Mouse (Mus musculus): ENCODE measurements around the gene Zfp473. TPM values are rescaled to one million over a fixed set of nuclear protein-coding genes. Genes with fewer than 3 reads are reported as not detected.

Gene Zfp473
- total and polyA plus RNA-seq, 2 experiments from 2014 or later: 0.68 to 0.84 TPM

DNA sequence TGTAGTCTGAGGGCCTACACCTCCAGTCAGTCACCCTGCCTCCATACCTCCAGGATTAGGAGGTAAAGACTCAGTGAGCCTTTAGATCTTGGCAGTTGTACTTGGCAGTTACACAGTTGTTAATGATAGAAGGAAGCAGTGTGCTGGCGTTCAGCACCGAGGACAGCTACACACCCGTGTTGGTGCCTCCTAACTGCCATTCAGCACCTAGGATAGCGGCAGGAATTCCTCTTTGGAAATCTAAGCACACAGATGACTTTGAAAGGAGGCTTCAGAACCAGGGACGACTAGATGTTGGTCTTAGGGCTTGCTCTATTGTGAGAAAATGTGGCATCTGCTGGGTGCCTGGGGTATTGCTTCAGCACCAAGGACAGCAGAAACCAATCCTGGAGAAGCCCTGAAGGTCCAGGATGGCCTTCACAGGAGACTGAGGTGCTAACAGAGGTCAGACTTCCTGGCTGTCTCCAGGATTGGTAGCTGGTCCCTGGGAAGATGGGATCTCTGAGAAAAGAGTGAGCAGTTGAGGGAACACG lies 19.3 kb upstream of the Zfp473 start:
- H3K9me3 ChIP-seq (ENCODE audit: low read length): no peaks in the 10 kb centered on the region
- peak; percentile 72 for DNase-seq (ENCODE audit: low spot score)
- 0 out of 2 replicates have a peak, but pooled peaks have one; percentile 12 for TF ChIP-seq CTCF (IDR thresholded peaks at IDR 0.05; ENCODE audit: low read depth)
- H3K4me3 ChIP-seq (ENCODE audit: low read length): no peak overlapping the region
- no peaks in the 10 kb centered on the region for H3K27me3 ChIP-seq (ENCODE audit: insufficient read depth, low read length)
- no peak overlapping the region for H3K4me2 ChIP-seq (ENCODE audit: low read depth, low read length)
- 22% methylated on average over 6 of the region's 6 CpGs for WGBS
- 0 out of 2 replicates have a peak, but pooled peaks have one; percentile 56 for ATAC-seq
- H3K9ac ChIP-seq (replicated peaks; ENCODE audit: low read length): no peak overlapping the region
- no peaks in the 10 kb centered on the region for H3K4me1 ChIP-seq (ENCODE audit: insufficient read depth, low read length)
- H3K36me3 ChIP-seq (ENCODE audit: insufficient read depth, low read length): peaks cover 35% of the 10 kb centered on the region; the same call in 1 of the 2 replicates
- no peak overlapping the region for H3K27ac ChIP-seq

GRCm38 (mm10) chr7:44768129-44768528 lies 17.3 kb upstream of the Zfp473 start:
- Histone ChIP-seq H3K36me3 (ENCODE audit: insufficient read depth, low read length) (peaks cover 44% of the 10 kb centered on the region; the same call in 1 of the 2 replicates), H3K27ac (no peak overlapping the region), H3K9ac (replicated peaks; ENCODE audit: low read length) (no peak overlapping the region), H3K4me3 (ENCODE audit: low read length) (no peak overlapping the region), H3K27me3 (ENCODE audit: insufficient read depth, low read length) (no peaks in the 10 kb centered on the region), H3K4me1 (ENCODE audit: insufficient read depth, low read length) (no peaks in the 10 kb centered on the region), H3K4me2 (ENCODE audit: low read depth, low read length) (no peak overlapping the region), H3K9me3 (ENCODE audit: low read length) (no peaks in the 10 kb centered on the region)
- TF ChIP-seq CTCF (IDR thresholded peaks at IDR 0.05; ENCODE audit: low read depth): no peak
- ATAC-seq: no peak
- WGBS: 91% methylated on average over 5 of the region's 5 CpGs
- DNase-seq (ENCODE audit: low spot score): no peak

DNA sequence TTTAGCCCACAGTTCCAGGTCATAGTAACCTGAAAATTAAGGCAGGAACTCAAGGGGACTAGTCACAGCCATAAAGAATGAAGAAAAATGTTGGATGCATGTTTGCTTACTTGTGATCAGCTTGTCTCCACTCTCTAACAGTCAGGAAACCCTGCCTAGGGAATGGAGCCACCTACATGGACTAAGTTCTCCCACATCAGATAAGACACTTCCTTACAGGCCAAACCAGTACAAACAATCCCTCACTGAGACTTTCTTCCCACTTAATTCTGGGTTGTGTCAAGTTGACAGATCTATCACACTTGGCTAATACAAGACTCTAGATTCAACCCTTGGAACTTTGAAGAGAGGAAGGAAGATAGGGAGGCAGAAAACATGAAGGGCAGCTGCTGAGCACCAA lies 9.5 kb upstream of the Zfp473 start:
- no peaks in the 10 kb centered on the region for H3K27me3 ChIP-seq (ENCODE audit: insufficient read depth, low read length)
- no peak overlapping the region for H3K9ac ChIP-seq (replicated peaks; ENCODE audit: low read length)
- no peak for DNase-seq (ENCODE audit: low spot score)
- H3K36me3 ChIP-seq (ENCODE audit: insufficient read depth, low read length): peaks cover 43% of the 10 kb centered on the region
- H3K27ac ChIP-seq: no peak overlapping the region
- no peaks in the 10 kb centered on the region for H3K9me3 ChIP-seq (ENCODE audit: low read length)
- TF ChIP-seq CTCF (IDR thresholded peaks at IDR 0.05; ENCODE audit: low read depth): no peak
- no peak overlapping the region for H3K4me3 ChIP-seq (ENCODE audit: low read length)
- no peaks in the 10 kb centered on the region for H3K4me1 ChIP-seq (ENCODE audit: insufficient read depth, low read length)
- H3K4me2 ChIP-seq (ENCODE audit: low read depth, low read length): no peak overlapping the region
- ATAC-seq: no peak

DNA sequence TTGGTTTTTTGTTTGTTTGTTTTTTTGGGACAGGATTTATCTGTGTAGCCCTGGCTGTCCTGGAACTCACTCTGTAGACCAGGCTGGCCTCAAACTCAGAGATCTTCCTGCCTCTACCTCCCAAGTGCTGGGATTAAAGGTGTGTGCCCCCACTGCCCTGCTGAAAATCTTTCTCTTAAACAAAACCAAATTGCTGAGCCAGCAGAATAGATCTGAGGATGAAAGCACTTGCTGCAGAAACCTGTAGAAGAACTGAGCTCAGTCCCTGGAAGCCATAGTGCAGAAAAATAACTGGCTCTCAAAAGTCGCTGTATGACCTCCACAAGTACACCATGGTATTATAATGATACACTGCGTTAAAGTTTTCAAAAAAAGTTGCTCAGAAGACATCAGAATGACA lies 6.3 kb upstream of the Zfp473 start:
- Histone ChIP-seq H3K4me2 (ENCODE audit: low read depth, low read length) (no peak overlapping the region), H3K9me3 (ENCODE audit: low read length) (no peaks in the 10 kb centered on the region), H3K4me1 (ENCODE audit: insufficient read depth, low read length) (no peaks in the 10 kb centered on the region), H3K9ac (replicated peaks; ENCODE audit: low read length) (no peak overlapping the region), H3K27ac (no peak overlapping the region), H3K36me3 (ENCODE audit: insufficient read depth, low read length) (peaks cover 48% of the 10 kb centered on the region), H3K4me3 (ENCODE audit: low read length) (no peak overlapping the region), H3K27me3 (ENCODE audit: insufficient read depth, low read length) (no peaks in the 10 kb centered on the region)
- WGBS: 80% methylated on average over 2 of the region's 2 CpGs
- DNase-seq (ENCODE audit: low spot score) (no peak), ATAC-seq (no peak)
- TF ChIP-seq CTCF (IDR thresholded peaks at IDR 0.05; ENCODE audit: low read depth): no peak

DNA sequence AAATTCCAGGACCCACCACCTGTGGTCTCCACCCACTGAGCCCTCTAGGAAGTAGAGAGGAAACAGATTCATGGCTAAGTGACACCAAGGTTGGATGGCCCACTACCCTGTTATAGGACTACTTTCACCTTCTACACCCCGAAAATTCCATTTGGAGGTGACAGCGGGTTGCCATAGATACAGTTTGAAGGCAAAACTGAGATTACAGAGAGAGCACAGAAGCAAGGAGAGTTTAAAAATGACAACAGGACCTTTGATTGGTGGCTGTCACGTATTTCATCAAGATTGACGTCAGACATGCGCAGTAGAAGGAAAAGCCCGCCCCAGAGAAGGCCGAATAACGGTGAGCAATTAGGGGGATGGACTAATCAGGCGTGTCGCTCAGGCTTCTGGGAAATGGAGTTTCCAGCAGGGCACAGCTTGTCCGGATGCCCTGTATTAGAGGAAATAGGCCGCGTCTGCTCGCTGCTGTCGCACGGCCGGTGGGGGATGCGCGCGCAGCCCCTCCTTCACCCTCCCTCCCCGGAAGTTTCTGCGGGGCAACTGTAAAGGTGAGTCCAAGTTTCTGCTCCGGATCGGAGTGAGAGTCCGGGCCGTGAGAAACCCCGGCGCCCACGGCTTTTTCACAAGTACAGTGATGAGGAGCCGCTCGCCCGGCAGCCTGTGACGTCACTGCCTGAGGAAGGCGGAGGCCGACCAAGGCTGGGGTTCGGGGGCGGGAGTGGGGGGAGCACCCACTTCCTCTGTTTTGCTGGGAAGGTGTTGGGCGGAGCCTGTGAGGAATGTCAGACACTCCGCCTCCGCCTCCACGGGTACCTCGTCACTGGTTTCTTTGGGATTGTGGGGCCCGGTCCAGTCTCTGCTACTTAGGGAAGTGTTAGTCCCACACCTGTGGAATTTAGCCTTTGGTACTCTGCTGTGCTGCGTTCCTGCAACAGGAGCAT lies 2.5 kb downstream of the Zfp473 start, which contains the start of gene Vrk3:
Vrk3 (plus strand) TSS at position 313 of the 944 bp plus-strand sequence.
- no peak for TF ChIP-seq CTCF (IDR thresholded peaks at IDR 0.05; ENCODE audit: low read depth)
- DNase-seq (ENCODE audit: low spot score): peak; percentile 98
- Histone ChIP-seq H3K27me3 (ENCODE audit: insufficient read depth, low read length) (no peaks in the 10 kb centered on the region), H3K36me3 (ENCODE audit: insufficient read depth, low read length) (no peaks in the 10 kb centered on the region), H3K4me3 (ENCODE audit: low read length) (peak within 1 kb of the TSS; percentile 73), H3K27ac (peak within 1 kb of the TSS; percentile 77), H3K4me2 (ENCODE audit: low read depth, low read length) (peak within 1 kb of the TSS; percentile 65), H3K9ac (replicated peaks; ENCODE audit: low read length) (peak within 1 kb of the TSS; percentile 57), H3K4me1 (ENCODE audit: insufficient read depth, low read length) (peaks cover 10% of the 10 kb centered on the region), H3K9me3 (ENCODE audit: low read length) (no peaks in the 10 kb centered on the region)
- under 1% methylated on average over 44 of the region's 44 CpGs for WGBS
- peak; percentile 97 for ATAC-seq

GRCm38 (mm10) chr7:44747115-44747514 lies 3.7 kb downstream of the Zfp473 start:
- no peak overlapping the region for H3K4me3 ChIP-seq (ENCODE audit: low read length)
- no peaks in the 10 kb centered on the region for H3K36me3 ChIP-seq (ENCODE audit: insufficient read depth, low read length)
- no peak overlapping the region for H3K9ac ChIP-seq (replicated peaks; ENCODE audit: low read length)
- H3K4me1 ChIP-seq (ENCODE audit: insufficient read depth, low read length): peaks cover 10% of the 10 kb centered on the region
- no peak for TF ChIP-seq CTCF (IDR thresholded peaks at IDR 0.05; ENCODE audit: low read depth)
- DNase-seq (ENCODE audit: low spot score) (no peak), ATAC-seq (no peak)
- no peaks in the 10 kb centered on the region for H3K9me3 ChIP-seq (ENCODE audit: low read length)
- 74% methylated on average over 4 of the region's 4 CpGs for WGBS
- H3K27me3 ChIP-seq (ENCODE audit: insufficient read depth, low read length): no peaks in the 10 kb centered on the region
- H3K4me2 ChIP-seq (ENCODE audit: low read depth, low read length): no peak overlapping the region
- no peak overlapping the region for H3K27ac ChIP-seq
